Mouse (Mus musculus) limb, embryonic 13.5 days (tissue): ENCODE data around the gene Slc7a1. TPM values are rescaled to one million over a fixed set of nuclear protein-coding genes. Genes with fewer than 3 reads are reported as not detected.

ENCODE experiments used
- ATAC-seq: fragments of 200-750 bp; cut with Nextera tagmentation; 2 replicates; pipeline ENCODE4 v1.8.0; 2017; ENCODE audit warnings: low read depth, moderate number of reproducible peaks, moderate TSS enrichment; ENCODE audit not compliant: low FRiP score
- H3K27ac ChIP-seq: fragments of 300-500 bp; sonication (generic); 2 replicates; pipeline ENCODE4 v1.5.1; 2015; ENCODE audit warnings: inconsistent platforms, mild to moderate bottlenecking, moderate library complexity
- H3K27me3 ChIP-seq: fragments of 300-500 bp; sonication (generic); 2 replicates; pipeline ENCODE4 v1.6.1; 2015; ENCODE audit warnings: mild to moderate bottlenecking, inconsistent platforms
- H3K36me3 ChIP-seq: fragments of 300-500 bp; sonication (generic); 2 replicates; pipeline ENCODE4 v1.6.1; 2015; ENCODE audit warnings: inconsistent platforms, mild to moderate bottlenecking, moderate library complexity
- H3K4me1 ChIP-seq: fragments of 300-500 bp; sonication (generic); 2 replicates; pipeline ENCODE4 v1.6.1; 2015; ENCODE audit warnings: inconsistent platforms
- H3K4me2 ChIP-seq: fragments of 300-500 bp; sonication (generic); replicated peaks from 2 replicates; pipeline ENCODE4 v1.6.1; 2015; ENCODE audit warnings: inconsistent platforms, mild to moderate bottlenecking, moderate library complexity
- H3K4me3 ChIP-seq: fragments of 300-500 bp; sonication (generic); 2 replicates; pipeline ENCODE4 v1.5.1; 2015; ENCODE audit warnings: moderate library complexity, mild to moderate bottlenecking, inconsistent platforms
- H3K9ac ChIP-seq: fragments of 300-500 bp; sonication (generic); 2 replicates; pipeline ENCODE4 v1.6.1; 2015; ENCODE audit warnings: mild to moderate bottlenecking, inconsistent platforms
- H3K9me3 ChIP-seq: fragments of 300-500 bp; sonication (generic); 2 replicates; pipeline ENCODE4 v1.6.1; 2016; ENCODE audit warnings: inconsistent platforms
- WGBS: fragments of 180-500 bp; shearing (Covaris S2); methylation state at CpG from one replicate; pipeline ENCODE4 v1.1.7; 2015; 5-methylcytosine and 5-hydroxymethylcytosine counted together
- polyA plus RNA-seq: library from polyadenylated mRNA; unstranded; fragments of >200 nt; fragmentation: Nextera tagmentation; extraction: Ambion mirVana; gene quantifications from 2 replicates; pipeline ENCODE4 v1.2.1, GENCODE M21; 2015

Slc7a1 gene
- polyA plus RNA-seq, 1 experiment from 2014 or later = 14.9 TPM

DNA sequence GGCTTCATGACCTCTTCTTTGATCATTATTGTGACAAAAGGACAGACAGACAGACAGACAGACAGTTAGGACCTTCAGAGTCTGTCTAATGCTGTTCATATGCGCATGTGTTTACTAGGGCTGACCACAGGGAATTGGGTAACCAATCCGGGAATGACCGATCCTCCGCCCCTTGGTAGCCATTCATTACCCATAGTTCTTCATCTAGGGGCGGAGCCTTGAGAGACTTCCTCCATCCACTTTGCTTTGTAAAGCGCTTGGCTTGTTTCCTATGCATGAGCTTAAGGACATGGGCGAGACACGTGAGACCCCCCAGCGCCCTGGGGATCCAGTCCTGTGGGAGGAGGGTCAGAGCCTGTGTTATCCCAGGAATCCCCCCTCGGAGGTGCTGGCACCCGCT lies 96.7 kb downstream of the Slc7a1 start:
- Histone ChIP-seq H3K9ac (no peak overlapping the region), H3K27ac (no peak overlapping the region), H3K36me3 (no peaks in the 10 kb centered on the region), H3K4me1 (no peaks in the 10 kb centered on the region), H3K9me3 (no peaks in the 10 kb centered on the region; the same call in 1 of the 2 replicates), H3K4me3 (no peak overlapping the region; the same call in 1 of the 2 replicates), H3K4me2 (no peak overlapping the region), H3K27me3 (no peaks in the 10 kb centered on the region)
- WGBS = 85% methylated on average over 11 of the region's 11 CpGs
- ATAC-seq = no peak

DNA sequence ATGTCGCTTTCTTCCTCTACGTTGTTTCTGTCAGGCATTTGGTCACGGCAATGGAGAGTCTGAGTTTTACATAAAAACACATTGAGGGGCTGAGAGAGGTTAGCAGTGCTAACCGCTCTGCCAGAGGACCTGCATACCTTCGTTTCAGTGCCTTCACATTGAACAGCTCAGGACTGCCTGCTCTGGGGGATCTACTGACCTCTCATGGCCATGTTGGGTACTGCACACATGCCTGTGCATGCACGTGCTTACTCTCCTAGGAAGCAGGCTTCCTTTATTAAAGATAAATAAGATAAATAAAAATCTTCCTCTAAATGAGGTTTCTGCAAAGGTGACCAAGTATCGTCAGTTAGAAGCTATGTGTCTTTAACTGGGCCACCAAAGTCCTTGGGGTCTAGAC lies 106.4 kb downstream of the Slc7a1 start:
- 76% methylated on average over 7 of the region's 7 CpGs for WGBS
- ATAC-seq = no peak

DNA sequence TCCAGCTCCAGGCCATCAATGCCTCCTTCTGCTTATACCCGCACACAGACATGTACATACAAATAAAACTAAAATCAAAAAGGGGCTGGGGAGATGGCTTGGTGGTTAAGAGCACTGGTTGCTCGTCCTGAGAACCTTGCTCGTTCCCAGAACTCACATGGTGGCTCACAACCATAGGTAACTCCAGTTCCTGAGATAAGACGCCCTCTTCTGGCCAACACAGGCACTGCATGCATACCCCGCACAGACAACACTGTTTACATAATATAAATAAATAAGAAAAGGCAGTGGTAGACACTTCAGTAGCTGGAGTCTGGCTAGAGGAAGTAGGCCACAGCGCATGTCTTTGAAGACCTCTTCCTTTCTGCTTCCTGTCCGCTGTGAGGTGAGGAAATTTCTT lies 106.8 kb downstream of the Slc7a1 start:
- Histone ChIP-seq H3K4me1 (peaks cover 4% of the 10 kb centered on the region; the same call in 1 of the 2 replicates), H3K4me2 (no peak overlapping the region), H3K9ac (no peak overlapping the region), H3K27me3 (no peaks in the 10 kb centered on the region), H3K36me3 (peaks cover 3% of the 10 kb centered on the region; the same call in 1 of the 2 replicates), H3K9me3 (peaks cover 2% of the 10 kb centered on the region; the same call in 1 of the 2 replicates), H3K4me3 (no peak overlapping the region), H3K27ac (no peak overlapping the region)
- WGBS = 83% methylated on average over 7 of the region's 7 CpGs
- no peak for ATAC-seq

More for the DNA sequence above, 106.4 kb downstream of the Slc7a1 start:
- Histone ChIP-seq H3K36me3 (peaks cover 3% of the 10 kb centered on the region; the same call in 1 of the 2 replicates), H3K4me2 (no peak overlapping the region), H3K9me3 (peaks cover 2% of the 10 kb centered on the region; the same call in 1 of the 2 replicates), H3K27me3 (no peaks in the 10 kb centered on the region), H3K9ac (no peak overlapping the region), H3K4me1 (peaks cover 4% of the 10 kb centered on the region; the same call in 1 of the 2 replicates), H3K27ac (no peak overlapping the region), H3K4me3 (no peak overlapping the region)

DNA sequence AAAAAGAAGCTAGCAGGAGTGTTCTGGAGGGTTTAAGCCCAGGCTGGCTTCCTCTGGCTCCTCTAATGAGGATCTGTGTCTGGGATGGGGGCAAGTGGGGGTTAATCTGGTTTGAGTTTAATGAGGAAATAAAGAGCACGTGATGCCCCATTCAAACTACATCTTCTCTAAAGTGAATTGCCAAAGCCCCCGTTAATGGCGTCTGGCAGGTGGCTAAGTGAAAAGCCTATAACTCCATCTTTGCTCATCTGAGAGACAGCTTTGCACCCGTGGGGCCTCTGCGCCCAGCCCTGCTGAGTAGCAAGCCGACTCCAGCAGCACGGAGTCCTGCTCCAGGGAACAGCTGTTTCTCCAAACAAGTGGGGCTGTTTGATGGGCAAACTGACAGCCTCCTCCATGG lies 109.8 kb downstream of the Slc7a1 start:
- 28% methylated on average over 7 of the region's 7 CpGs for WGBS
- Histone ChIP-seq H3K9me3 (peaks cover 2% of the 10 kb centered on the region; the same call in 1 of the 2 replicates), H3K27me3 (no peaks in the 10 kb centered on the region), H3K9ac (no peak overlapping the region), H3K36me3 (peaks cover 3% of the 10 kb centered on the region; the same call in 1 of the 2 replicates), H3K4me2 (no peak overlapping the region), H3K27ac (no peak overlapping the region), H3K4me3 (no peak overlapping the region), H3K4me1 (peaks cover 4% of the 10 kb centered on the region; the same call in 1 of the 2 replicates)
- ATAC-seq = no peak

DNA sequence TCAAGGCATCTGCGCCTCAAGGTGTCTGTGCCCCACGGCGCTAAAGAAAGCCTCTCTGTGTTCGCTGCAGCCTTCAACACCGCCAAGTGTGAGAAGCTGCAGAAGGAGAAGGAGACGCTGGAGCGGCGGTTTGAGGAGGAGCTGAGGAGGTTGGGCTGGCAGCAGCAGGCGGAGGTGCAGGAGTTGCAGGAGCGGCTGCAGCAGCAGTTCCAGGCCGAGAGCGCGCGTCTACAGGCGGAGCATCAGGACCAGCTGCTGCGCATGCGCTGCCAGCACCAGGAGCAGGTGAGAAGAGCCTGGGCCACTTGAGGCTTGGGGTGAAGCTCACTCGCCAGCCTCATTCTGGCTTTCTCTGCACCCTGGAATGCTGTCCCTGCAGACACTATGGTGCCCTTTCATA lies 110.9 kb downstream of the Slc7a1 start:
- Histone ChIP-seq H3K4me2 (no peak overlapping the region), H3K4me1 (peaks cover 4% of the 10 kb centered on the region; the same call in 1 of the 2 replicates), H3K36me3 (peaks cover 3% of the 10 kb centered on the region; the same call in 1 of the 2 replicates), H3K27me3 (no peaks in the 10 kb centered on the region), H3K27ac (no peak overlapping the region), H3K9me3 (peaks cover 2% of the 10 kb centered on the region; the same call in 1 of the 2 replicates), H3K4me3 (no peak overlapping the region), H3K9ac (no peak overlapping the region)
- WGBS = 72% methylated on average over 18 of the region's 18 CpGs
- no peak for ATAC-seq

DNA sequence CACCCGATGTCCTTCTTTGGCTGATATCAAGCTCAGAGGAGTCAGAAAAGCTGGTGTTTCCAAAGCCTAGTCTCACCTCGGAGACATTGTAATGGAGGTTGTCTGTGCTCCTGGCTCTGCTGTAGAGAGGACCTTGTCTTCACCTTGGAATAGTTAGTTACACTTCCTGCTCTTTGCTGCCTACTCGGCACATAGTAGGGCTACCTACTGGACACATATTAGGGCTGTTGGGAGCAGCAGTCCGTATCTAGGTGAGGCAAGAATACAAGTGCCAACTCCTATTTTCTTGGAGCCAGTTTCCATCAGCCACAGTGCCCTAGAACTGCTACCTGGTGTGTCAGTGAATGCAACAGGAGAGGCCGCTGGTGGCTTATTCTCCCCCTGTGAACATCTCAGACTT lies 112.2 kb downstream of the Slc7a1 start:
- Histone ChIP-seq H3K4me3 (no peak overlapping the region), H3K27me3 (no peaks in the 10 kb centered on the region), H3K4me2 (no peak overlapping the region), H3K4me1 (peaks cover 4% of the 10 kb centered on the region; the same call in 1 of the 2 replicates), H3K36me3 (peaks cover 3% of the 10 kb centered on the region; the same call in 1 of the 2 replicates), H3K9ac (no peak overlapping the region), H3K9me3 (no peaks in the 10 kb centered on the region), H3K27ac (no peak overlapping the region)
- WGBS = 91% methylated on average over 5 of the region's 5 CpGs
- ATAC-seq = no peak

DNA sequence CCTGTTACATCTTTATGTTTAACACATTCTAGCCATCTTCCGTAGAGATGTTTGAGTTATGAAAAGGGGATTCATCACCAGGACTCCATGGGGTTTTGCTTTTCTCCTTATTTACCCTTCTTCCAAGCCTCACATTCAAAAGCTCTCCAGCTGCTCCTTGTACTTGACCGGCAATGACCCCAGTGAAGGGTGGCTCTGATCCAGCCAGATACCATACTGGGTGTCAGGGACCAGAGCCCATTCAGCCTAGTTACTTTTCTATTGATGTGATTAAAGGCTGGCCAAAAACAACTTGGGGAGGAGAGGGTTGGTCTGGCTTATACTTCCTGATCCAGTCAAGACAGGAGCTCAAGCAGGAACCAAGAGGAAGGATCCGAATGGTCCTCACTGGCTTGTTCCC lies 116.1 kb downstream of the Slc7a1 start:
- 92% methylated on average over 3 of the region's 3 CpGs for WGBS
- Histone ChIP-seq H3K27me3 (no peaks in the 10 kb centered on the region), H3K4me2 (no peak overlapping the region), H3K9ac (no peak overlapping the region), H3K4me3 (no peak overlapping the region), H3K27ac (no peak overlapping the region), H3K4me1 (peaks cover 2% of the 10 kb centered on the region; the same call in 1 of the 2 replicates), H3K9me3 (no peaks in the 10 kb centered on the region), H3K36me3 (no peaks in the 10 kb centered on the region)
- no peak for ATAC-seq

DNA sequence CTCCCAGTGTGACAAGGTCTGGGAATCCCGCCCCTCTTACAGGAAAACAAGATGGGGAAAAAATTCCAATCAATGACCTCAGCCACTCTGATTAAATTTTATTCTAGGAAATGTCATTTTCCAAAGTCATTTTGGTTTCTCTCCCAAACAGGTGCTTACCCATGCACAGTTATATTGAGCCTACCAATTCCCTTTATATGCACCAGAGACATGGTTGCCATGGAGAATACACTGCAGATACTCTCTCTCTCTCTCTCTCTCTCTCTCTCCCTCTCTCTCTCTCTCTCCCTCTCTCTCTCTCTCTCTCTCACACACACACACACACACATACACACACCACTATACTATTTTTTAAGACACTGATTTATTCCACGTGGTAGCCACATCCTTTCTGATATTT lies 116.5 kb downstream of the Slc7a1 start:
- Histone ChIP-seq H3K27me3 (no peaks in the 10 kb centered on the region), H3K9me3 (no peaks in the 10 kb centered on the region), H3K4me1 (peaks cover 6% of the 10 kb centered on the region; the same call in 1 of the 2 replicates), H3K9ac (no peak overlapping the region), H3K36me3 (no peaks in the 10 kb centered on the region), H3K4me2 (no peak overlapping the region), H3K27ac (no peak overlapping the region), H3K4me3 (no peak overlapping the region)
- ATAC-seq = no peak
- 79% methylated on average over 2 of the region's 2 CpGs for WGBS

DNA sequence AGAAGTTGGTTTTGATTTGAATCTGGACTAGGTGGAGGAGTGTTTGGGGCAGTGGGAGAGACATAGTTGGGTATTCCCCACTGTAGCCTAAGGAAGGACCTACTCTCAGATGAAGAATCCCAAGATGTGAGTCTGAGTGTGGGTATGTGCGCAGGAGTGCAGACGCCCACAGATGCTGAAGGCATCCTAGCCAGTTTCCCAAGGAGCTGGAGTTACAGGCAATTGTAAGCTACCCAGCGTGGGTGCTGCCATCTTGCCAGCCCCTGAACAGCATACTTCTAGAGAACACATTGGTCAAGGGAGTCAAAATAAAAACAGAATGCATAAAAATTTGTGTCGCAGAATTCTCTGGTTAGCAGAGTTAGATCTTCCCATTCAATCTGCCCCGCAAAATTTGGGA lies 117.1 kb downstream of the Slc7a1 start:
- Histone ChIP-seq H3K27me3 (no peaks in the 10 kb centered on the region), H3K27ac (no peak overlapping the region), H3K4me1 (peaks cover 7% of the 10 kb centered on the region; the same call in 1 of the 2 replicates), H3K9ac (no peak overlapping the region), H3K4me2 (no peak overlapping the region), H3K36me3 (no peaks in the 10 kb centered on the region), H3K9me3 (no peaks in the 10 kb centered on the region), H3K4me3 (no peak overlapping the region)
- WGBS = 93% methylated on average over 5 of the region's 5 CpGs
- no peak for ATAC-seq

DNA sequence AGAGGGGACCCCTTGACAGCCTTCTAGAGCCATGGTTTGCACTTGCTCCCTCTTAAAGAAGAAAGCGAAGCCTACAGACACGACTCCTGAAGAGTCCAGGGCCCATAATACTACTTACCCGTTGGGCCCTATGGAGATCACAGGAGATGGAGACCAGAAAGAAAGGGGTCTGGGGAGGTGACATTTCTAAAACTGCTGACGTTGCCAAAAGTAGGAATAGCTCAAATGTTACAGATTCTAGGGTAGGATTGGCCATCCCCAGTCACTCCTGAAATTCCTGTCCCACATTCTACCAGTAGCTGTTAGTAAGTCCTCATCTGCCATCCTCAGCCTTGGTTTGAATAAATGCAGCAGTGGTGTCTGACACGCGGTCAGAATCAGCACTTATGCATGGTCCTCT lies 117.6 kb downstream of the Slc7a1 start:
- Histone ChIP-seq H3K27ac (no peak overlapping the region), H3K27me3 (no peaks in the 10 kb centered on the region), H3K4me1 (peaks cover 7% of the 10 kb centered on the region; the same call in 1 of the 2 replicates), H3K36me3 (no peaks in the 10 kb centered on the region), H3K9ac (no peak overlapping the region), H3K4me2 (no peak overlapping the region), H3K4me3 (no peak overlapping the region), H3K9me3 (no peaks in the 10 kb centered on the region)
- no peak for ATAC-seq
- 88% methylated on average over 6 of the region's 6 CpGs for WGBS

DNA sequence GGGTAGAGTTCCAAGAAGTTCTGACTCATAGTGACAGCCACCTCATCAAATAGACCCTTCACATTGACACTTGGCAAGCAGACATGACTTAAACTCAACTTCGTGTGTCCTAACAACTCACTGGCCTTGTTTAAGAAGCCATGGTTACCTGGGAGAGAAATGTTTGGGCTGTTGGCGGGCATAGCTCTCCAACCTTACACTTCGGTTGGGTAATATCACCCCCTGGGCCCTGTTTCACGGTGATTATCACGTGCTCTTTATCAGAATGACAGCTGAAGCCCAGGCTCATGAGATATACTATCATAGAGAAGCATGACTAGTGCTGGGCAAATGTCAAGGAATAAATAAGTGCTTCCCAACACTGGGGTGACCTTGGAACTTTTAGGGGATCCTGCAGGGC lies 119.4 kb downstream of the Slc7a1 start:
- Histone ChIP-seq H3K4me3 (no peak overlapping the region), H3K9me3 (no peaks in the 10 kb centered on the region), H3K27me3 (no peaks in the 10 kb centered on the region), H3K36me3 (no peaks in the 10 kb centered on the region), H3K27ac (no peak overlapping the region), H3K4me1 (peaks cover 7% of the 10 kb centered on the region; the same call in 1 of the 2 replicates), H3K9ac (no peak overlapping the region), H3K4me2 (no peak overlapping the region)
- ATAC-seq = no peak
- WGBS = 91% methylated on average over 5 of the region's 5 CpGs

DNA sequence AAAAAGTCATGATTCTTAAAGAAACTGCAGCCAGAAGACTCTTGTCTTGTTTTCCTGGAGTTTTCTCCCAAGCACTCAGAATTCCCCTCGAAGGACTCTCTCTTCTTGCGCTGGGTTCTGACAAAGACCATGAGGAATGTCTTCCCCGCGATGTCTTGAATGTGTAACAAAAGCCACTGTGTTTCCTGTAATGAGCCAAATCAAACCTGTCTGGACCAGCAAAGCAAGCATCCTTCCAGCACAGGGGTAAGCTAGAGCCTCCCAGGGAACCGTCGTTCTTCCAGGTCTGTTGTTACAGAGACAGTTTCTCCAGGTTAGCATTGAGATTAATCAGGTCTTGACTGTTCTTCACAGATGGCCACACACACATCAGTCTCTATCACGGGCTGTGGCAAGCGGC lies 121.5 kb downstream of the Slc7a1 start:
- no peak overlapping the region for H3K27ac ChIP-seq
- peaks cover 7% of the 10 kb centered on the region; the same call in 1 of the 2 replicates for H3K4me1 ChIP-seq
- H3K4me3 ChIP-seq = no peak overlapping the region
- no peaks in the 10 kb centered on the region for H3K36me3 ChIP-seq
- 76% methylated on average over 8 of the region's 8 CpGs for WGBS
- H3K9ac ChIP-seq = no peak overlapping the region
- no peaks in the 10 kb centered on the region for H3K27me3 ChIP-seq
- no peak overlapping the region for H3K4me2 ChIP-seq
- ATAC-seq = no peak
- H3K9me3 ChIP-seq = no peaks in the 10 kb centered on the region
